Mouse (Mus musculus) liver, postnatal 0 days (tissue): ENCODE measurements at regions not wholly inside any gene's neighbourhood (a gene's known extent, or its start where the extent isn't known, plus 50 kb on each side); places are given as distances from the start of the nearest gene placed in this dataset.

ENCODE experiments used
- CTCF ChIP-seq: sonication (generic); IDR thresholded peaks from 2 replicates; pipeline ENCODE4 v1.5.1; 2016; ENCODE audit warnings: antibody characterized with exemption, low read depth
- EP300 ChIP-seq: IDR thresholded peaks from 2 replicates; pipeline ENCODE4 v1.6.1; 2016; ENCODE audit warnings: antibody characterized with exemption, low read depth, mild to moderate bottlenecking

- no peak for TF ChIP-seq CTCF
- no peak for TF ChIP-seq EP300
Observed at GRCm38 (mm10) chr2:92723618-92724263, 124.2 kb downstream of the Chst1 start.
